Mouse (Mus musculus) splenic B cell, adult 2 months (primary cell): Measurements from ENCODE around the gene Agl.
"Not testable (repeated sequence)": the region's sequence is repeated elsewhere in the genome, so short reads cannot be mapped to it uniquely, and the experiment has no call there.

ENCODE experiments used
- DNase-seq: peaks from one replicate; pipeline ENCODE4 v3.0.0-alpha.2; 2011; ENCODE audit warnings: low read depth, low spot score
- H3K27me3 ChIP-seq: 2 replicates; pipeline ENCODE4 v1.6.1; 2012; ENCODE audit warnings: mild to moderate bottlenecking, low read length, moderate library complexity, mixed read lengths; ENCODE audit not compliant: control insufficient read depth, poor library complexity, insufficient read depth, severe bottlenecking
- H3K36me3 ChIP-seq: 2 replicates; pipeline ENCODE4 v1.6.1; 2012; ENCODE audit warnings: mild to moderate bottlenecking, low read length, moderate library complexity, mixed read lengths; ENCODE audit not compliant: control insufficient read depth, poor library complexity, insufficient read depth, severe bottlenecking

Agl gene

GRCm38 (mm10) chr3:116832526-116833310 lies 24.8 kb upstream of the Agl start:
- no peak for DNase-seq
- H3K36me3 ChIP-seq, result no peaks in the 10 kb centered on the region
- no peaks in the 10 kb centered on the region for H3K27me3 ChIP-seq

GRCm38 (mm10) chr3:116831324-116831723 lies 23.4 kb upstream of the Agl start:
- H3K36me3 ChIP-seq, result no peaks in the 10 kb centered on the region
- no peak for DNase-seq

GRCm38 (mm10) chr3:116829274-116829920 lies 21.4 kb upstream of the Agl start:
- DNase-seq, result no peak
- Histone ChIP-seq H3K27me3 (no peaks in the 10 kb centered on the region), H3K36me3 (no peaks in the 10 kb centered on the region)

More at GRCm38 (mm10) chr3:116831324-116831723, 23.4 kb upstream of the Agl start:
- H3K27me3 ChIP-seq, result no peaks in the 10 kb centered on the region

- DNase-seq, result no peak
- no peaks in the 10 kb centered on the region for H3K27me3 ChIP-seq
- no peaks in the 10 kb centered on the region for H3K36me3 ChIP-seq
Measured at GRCm38 (mm10) chr3:116826471-116827215, 18.7 kb upstream of the Agl start.

GRCm38 (mm10) chr3:116817231-116817630 lies 9.3 kb upstream of the Agl start:
- Histone ChIP-seq H3K36me3 (no peaks in the 10 kb centered on the region), H3K27me3 (no peaks in the 10 kb centered on the region)
- DNase-seq, result no peak

GRCm38 (mm10) chr3:116816674-116817215 lies 8.8 kb upstream of the Agl start:
- no peaks in the 10 kb centered on the region for H3K36me3 ChIP-seq
- no peak for DNase-seq
- H3K27me3 ChIP-seq, result no peaks in the 10 kb centered on the region

- no peaks in the 10 kb centered on the region for H3K36me3 ChIP-seq
- no peak for DNase-seq
- no peaks in the 10 kb centered on the region for H3K27me3 ChIP-seq
Measured at GRCm38 (mm10) chr3:116815916-116816315, 8.0 kb upstream of the Agl start.

- H3K36me3 ChIP-seq, result no peaks in the 10 kb centered on the region
- no peaks in the 10 kb centered on the region for H3K27me3 ChIP-seq
- DNase-seq, result no peak
Measured at GRCm38 (mm10) chr3:116815305-116815797, 7.4 kb upstream of the Agl start.

- DNase-seq, result no peak
- Histone ChIP-seq H3K36me3 (no peaks in the 10 kb centered on the region), H3K27me3 (no peaks in the 10 kb centered on the region)
Measured at GRCm38 (mm10) chr3:116812946-116813345, 5.0 kb upstream of the Agl start.

GRCm38 (mm10) chr3:116810351-116810750 lies 2.4 kb upstream of the Agl start:
- not testable (repeated sequence) for DNase-seq, H3K27me3 ChIP-seq, H3K36me3 ChIP-seq

GRCm38 (mm10) chr3:116809221-116809620 lies 1.3 kb upstream of the Agl start:
- no peak for DNase-seq
- no peaks in the 10 kb centered on the region for H3K36me3 ChIP-seq
- H3K27me3 ChIP-seq, result no peaks in the 10 kb centered on the region

- DNase-seq, result peak; percentile 43
- H3K27me3 ChIP-seq, result no peaks in the 10 kb centered on the region
- H3K36me3 ChIP-seq, result no peaks in the 10 kb centered on the region
Measured at GRCm38 (mm10) chr3:116808507-116809217, 696 bp upstream of the Agl start.

- no peaks in the 10 kb centered on the region for H3K27me3 ChIP-seq
- DNase-seq, result no peak
- H3K36me3 ChIP-seq, result no peaks in the 10 kb centered on the region
Measured at GRCm38 (mm10) chr3:116805866-116806265, 2.1 kb downstream of the Agl start.

GRCm38 (mm10) chr3:116804746-116805285 lies 3.1 kb downstream of the Agl start:
- H3K27me3 ChIP-seq, result no peaks in the 10 kb centered on the region
- no peak for DNase-seq
- H3K36me3 ChIP-seq, result no peaks in the 10 kb centered on the region
